Mouse (Mus musculus) layer of hippocampus, adult 8-10 months (tissue): ENCODE measurements around the gene Tbc1d17. TPM values are rescaled to one million over a fixed set of nuclear protein-coding genes. Genes with fewer than 3 reads are reported as not detected.

ENCODE experiments used
- DNase-seq, 2 experiments: peaks; one replicate each; pipeline ENCODE4 v3.0.0; 2022; ENCODE audit warnings: low spot score in 2 of 2
- microRNA-seq, 2 experiments: library from miRNA; unstranded; fragments of <30 nt; microRNA quantifications; one replicate each; pipeline ENCODE4 v1.2.0; 2022
- total RNA-seq, 4 experiments: library from RNA; stranded (reverse); gene quantifications; 2 replicates each; pipeline ENCODE4 v1.2.4; 2022

The Tbc1d17 gene
- total RNA-seq, 4 experiments from 2014 or later: 71.9 to 92.1 (median 73.8) TPM

GRCm38 (mm10) chr7:44790066-44790465 is 58.8 kb downstream of the Tbc1d17 start:
- no peak for DNase-seq

DNA sequence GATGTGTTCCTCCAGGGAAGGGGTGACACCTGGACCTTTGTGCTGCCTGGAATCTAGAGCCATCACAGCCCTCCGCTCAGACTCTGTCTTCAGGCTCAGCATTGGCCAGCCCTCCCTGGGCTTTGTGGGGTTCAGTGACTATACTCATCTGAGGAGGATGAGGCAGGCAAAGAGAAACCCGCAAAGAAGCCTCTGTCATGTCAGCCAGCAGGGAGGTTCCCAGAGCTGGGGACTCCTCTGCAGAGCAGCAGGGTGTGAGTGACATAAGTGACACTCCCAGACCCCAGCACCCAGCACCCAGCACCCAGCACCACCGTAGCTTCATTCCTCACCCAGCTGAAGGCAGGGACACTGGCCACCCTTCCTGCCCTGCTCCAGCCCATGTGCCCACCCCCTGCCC is 59.3 kb downstream of the Tbc1d17 start:
- DNase-seq: no peak

Small RNA genes within 50 kb of the gene (microRNA-seq; reads per million reads assigned to microRNA genes)
- gene Mir707: 0 reads per million in 2 experiments

Other genes starting within 250 kb of the Tbc1d17 start
- 10 to 100 TPM; 26.6 to 36.6 (median 32.8) TPM for gene Myh14, start 178.2 kb downstream of the Tbc1d17 start, total RNA-seq
- gene Izumo2, start 140.3 kb downstream of the Tbc1d17 start, total RNA-seq: not detected
- gene Vrk3, start 100.7 kb downstream of the Tbc1d17 start, total RNA-seq: 10 to 100 TPM; 27.7 to 34.6 (median 33.7) TPM
- under 1 TPM; 0.31 to 0.70 (median 0.60) TPM for gene Zfp473, start 98.0 kb downstream of the Tbc1d17 start, total RNA-seq
- gene Nup62, start 33.0 kb downstream of the Tbc1d17 start, total RNA-seq: 10 to 100 TPM; 27.7 to 32.5 (median 30.2) TPM
- gene Il4i1, start 32.7 kb downstream of the Tbc1d17 start, total RNA-seq: 10 to 100 TPM in 2 of 4 experiments, 1 to 10 TPM in 2; 2.7 to 12.2 (median 7.8) TPM
- 10 to 100 TPM; 23.3 to 36.1 (median 26.1) TPM for gene Atf5, start 32.4 kb downstream of the Tbc1d17 start, total RNA-seq
- gene Akt1s1, start 88 bp downstream of the Tbc1d17 start, total RNA-seq: 10 to 100 TPM; 66.3 to 72.6 (median 71.0) TPM
- gene Pnkp, start 8.1 kb upstream of the Tbc1d17 start, total RNA-seq: 10 to 100 TPM; 29.8 to 37.7 (median 32.4) TPM
- gene Ptov1, start 20.7 kb upstream of the Tbc1d17 start, total RNA-seq: 100 to 1,000 TPM; 310 to 354 (median 329) TPM
- 100 to 1,000 TPM in 3 of 4 experiments, 10 to 100 TPM in 1; 89.6 to 111 (median 107) TPM for gene Med25, start 43.6 kb upstream of the Tbc1d17 start, total RNA-seq
- gene Fuz, start 47.0 kb upstream of the Tbc1d17 start, total RNA-seq: 10 to 100 TPM; 22.9 to 30.0 (median 26.7) TPM
- gene Ap2a1, start 80.4 kb upstream of the Tbc1d17 start, total RNA-seq: 100 to 1,000 TPM; 274 to 323 (median 303) TPM
- gene Tsks, start 94.1 kb upstream of the Tbc1d17 start, total RNA-seq: under 1 TPM; 0.37 to 0.85 (median 0.67) TPM
- gene Cpt1c, start 125.8 kb upstream of the Tbc1d17 start, total RNA-seq: 100 to 1,000 TPM; 123 to 144 (median 137) TPM
- gene Prmt1, start 137.5 kb upstream of the Tbc1d17 start, total RNA-seq: 100 to 1,000 TPM; 167 to 173 (median 172) TPM
- gene Irf3, start 148.6 kb upstream of the Tbc1d17 start, total RNA-seq: 10 to 100 TPM; 42.1 to 52.0 (median 45.0) TPM
- 1 to 10 TPM; 2.3 to 6.1 (median 4.3) TPM for gene Bcl2l12, start 149.6 kb upstream of the Tbc1d17 start, total RNA-seq
- gene Scaf1, start 167.3 kb upstream of the Tbc1d17 start, total RNA-seq: 100 to 1,000 TPM; 163 to 173 (median 167) TPM
- 10 to 100 TPM; 13.7 to 16.8 (median 15.2) TPM for gene Rras, start 168.9 kb upstream of the Tbc1d17 start, total RNA-seq
- gene Prr12, start 203.8 kb upstream of the Tbc1d17 start, total RNA-seq: 10 to 100 TPM; 72.9 to 75.3 (median 73.6) TPM
- 10 to 100 TPM; 42.2 to 53.5 (median 49.8) TPM for gene Nosip, start 213.3 kb upstream of the Tbc1d17 start, total RNA-seq
- 1 to 10 TPM; 6.5 to 7.6 (median 6.9) TPM for gene Prrg2, start 213.6 kb upstream of the Tbc1d17 start, total RNA-seq
- 10 to 100 TPM in 3 of 4 experiments, 1 to 10 TPM in 1; 9.9 to 13.9 (median 10.6) TPM for gene Rcn3, start 243.1 kb upstream of the Tbc1d17 start, total RNA-seq